Comparison of ENCODE assay signal across 11 mouse cellular contexts in genomic region chr1:133745078-133745495, GRCm38 (mm10). TPM values are rescaled to one million over a fixed set of nuclear protein-coding genes. Genes with fewer than 3 reads are reported as not detected.
A peak's percentile ranks its signal among the peaks of the same experiment; 100 is the strongest.
DNase-seq lines count a peak whose midpoint lies in the region; ATAC-seq and TF ChIP-seq lines count a peak whose summit lies in the region.
"Had no signal": no experiment of that assay in that cellular context is flagged by ENCODE, and none has a peak within 500 bp of the region (broad histone marks: within the 10 kb centered on the region; RNA-seq: fewer than 3 reads in every experiment).

No protein-coding gene starts in this region.

- H3K36me3 ChIP-seq in kidney, embryonic 15.5 days: no peaks in the 10 kb centered on the region
- H3K36me3 ChIP-seq in forebrain, embryonic 15.5 days: no peaks in the 10 kb centered on the region
- H3K36me3 ChIP-seq in liver, embryonic 16.5 days (ENCODE audit: control insufficient read depth, insufficient read depth): peaks cover 29% of the 10 kb centered on the region

- WGBS in cerebellum, adult 2 months: 16% methylated on average over 9 of the region's 9 CpGs
- WGBS in kidney, embryonic 15.5 days: 66% methylated on average over 9 of the region's 9 CpGs
- WGBS in forebrain, embryonic 15.5 days: 49% methylated on average over 9 of the region's 9 CpGs
- 29% methylated on average over 9 of the region's 9 CpGs for WGBS in liver, embryonic 16.5 days (ENCODE audit: insufficient replicate concordance)

- H3K4me2 ChIP-seq in kidney, embryonic 15.5 days: no peak overlapping the region
- H3K4me2 ChIP-seq in forebrain, embryonic 15.5 days (replicated peaks): no peak overlapping the region
- H3K4me2 ChIP-seq in liver, embryonic 16.5 days (ENCODE audit: low read depth, low read length): no peak overlapping the region

- peaks cover 40% of the 10 kb centered on the region for H3K4me1 ChIP-seq in cerebellum, adult 2 months (ENCODE audit: control insufficient read depth, insufficient read depth, low read length)
- H3K4me1 ChIP-seq in kidney, embryonic 15.5 days: peaks cover 32% of the 10 kb centered on the region
- H3K4me1 ChIP-seq in forebrain, embryonic 15.5 days: peaks cover 27% of the 10 kb centered on the region
- peaks cover 20% of the 10 kb centered on the region for H3K4me1 ChIP-seq in liver, embryonic 16.5 days (ENCODE audit: control insufficient read depth, low read depth, low read length)

- no peak overlapping the region for H3K9ac ChIP-seq in kidney, embryonic 15.5 days
- no peak overlapping the region; the same call in 1 of the 2 replicates for H3K9ac ChIP-seq in forebrain, embryonic 15.5 days (replicated peaks)
- H3K9ac ChIP-seq in liver, embryonic 16.5 days (ENCODE audit: low read depth, low read length): no peak overlapping the region

- no peak for ATAC-seq in kidney, embryonic 15.5 days (replicated peaks; ENCODE audit: low FRiP score)
- ATAC-seq in forebrain, embryonic 15.5 days (replicated peaks): no peak
- peak; percentile 79 for ATAC-seq in liver, embryonic 16.5 days (ENCODE audit: low read depth)
- ATAC-seq: activated CD4-positive, CD25-positive, alpha-beta regulatory T cell, adult 4 months had no signal

- no peak for TF ChIP-seq CTCF in cerebellum, adult 2 months (IDR thresholded peaks at IDR 0.05; ENCODE audit: borderline replicate concordance, insufficient read depth, low read depth, low read length)

- peak; percentile 30 to 38 for DNase-seq in cerebellum, adult 2 months
- DNase-seq in cerebellum, adult 11 months: no peak
- DNase-seq in kidney, adult 18-20 months: no peak
- DNase-seq in embryo, embryonic 11 days: no peak
- DNase-seq in urinary bladder, postnatal 25 days (ENCODE audit: low spot score): no peak
- DNase-seq: right cerebral cortex, postnatal 25 days had no signal

- TF ChIP-seq POLR2A in cerebellum, adult 2 months (IDR thresholded peaks at IDR 0.05; ENCODE audit: borderline replicate concordance, insufficient read depth, low read length): no peak

- H3K9me3 ChIP-seq in kidney, embryonic 15.5 days (replicated peaks): no peaks in the 10 kb centered on the region
- H3K9me3 ChIP-seq in forebrain, embryonic 15.5 days: no peaks in the 10 kb centered on the region
- H3K9me3 ChIP-seq in liver, embryonic 16.5 days (replicated peaks; ENCODE audit: control insufficient read depth, low read length): no peaks in the 10 kb centered on the region

- H3K27me3 ChIP-seq in cerebellum, adult 2 months (ENCODE audit: control insufficient read depth, insufficient read depth, low read length): no peaks in the 10 kb centered on the region
- 0 out of 2 replicates have a peak, but pooled peaks cover 15% of the 10 kb centered on the region for H3K27me3 ChIP-seq in kidney, embryonic 15.5 days
- H3K27me3 ChIP-seq in forebrain, embryonic 15.5 days: no peaks in the 10 kb centered on the region
- no peaks in the 10 kb centered on the region for H3K27me3 ChIP-seq in liver, embryonic 16.5 days (ENCODE audit: control insufficient read depth, insufficient read depth, low read depth, low read length)

- no peak overlapping the region for H3K27ac ChIP-seq in cerebellum, adult 2 months (ENCODE audit: insufficient read depth, low read length)
- peak overlapping the region; percentile 56; the same call in 1 of the 2 replicates for H3K27ac ChIP-seq in kidney, embryonic 15.5 days
- H3K27ac ChIP-seq in forebrain, embryonic 15.5 days (replicated peaks): peak overlapping the region; percentile 2; the same call in 1 of the 2 replicates
- peak overlapping the region; percentile 21; the same call in 1 of the 2 replicates for H3K27ac ChIP-seq in liver, embryonic 16.5 days (ENCODE audit: low read length)
- H3K27ac ChIP-seq: macrophage had no signal

- H3K4me3 ChIP-seq in cerebellum, adult 2 months (replicated peaks; ENCODE audit: insufficient read depth, low read depth, low read length): no peak overlapping the region
- H3K4me3 ChIP-seq in kidney, embryonic 15.5 days (replicated peaks): no peak overlapping the region
- H3K4me3 ChIP-seq in forebrain, embryonic 15.5 days: no peak overlapping the region
- H3K4me3 ChIP-seq in liver, embryonic 16.5 days (ENCODE audit: low read depth, low read length): no peak overlapping the region

RNA-seq across cellular contexts. Expression of gene Lax1, which starts 55.2 kb away (rescaled TPM):
- polyA plus RNA-seq in cerebellum, adult 2 months (2012; rRNA removed): 0.25 and 0.27 TPM in 2 replicates
- polyA plus RNA-seq in kidney, embryonic 15.5 days (2015; fragmentation: Nextera tagmentation; extraction: Ambion mirVana): 0.66 and 0.81 TPM in 2 replicates
- not detected in 2 replicates for polyA plus RNA-seq in forebrain, embryonic 15.5 days (2015; fragmentation: Nextera tagmentation; extraction: Ambion mirVana)
- 0.51 and 0.78 TPM in 2 replicates for polyA plus RNA-seq in liver, embryonic 16.5 days (2015; fragmentation: Nextera tagmentation; extraction: Ambion mirVana)
- polyA plus RNA-seq: macrophage had no signal

RNA-seq across cellular contexts. Expression of gene Atp2b4, which starts 55.8 kb away (rescaled TPM):
- 18.7 and 19.8 TPM in 2 replicates for polyA plus RNA-seq in cerebellum, adult 2 months (2012; rRNA removed)
- polyA plus RNA-seq in kidney, embryonic 15.5 days (2015; fragmentation: Nextera tagmentation; extraction: Ambion mirVana): 7.2 and 8.5 TPM in 2 replicates
- 8.6 and 10.4 TPM in 2 replicates for polyA plus RNA-seq in forebrain, embryonic 15.5 days (2015; fragmentation: Nextera tagmentation; extraction: Ambion mirVana)
- polyA plus RNA-seq in liver, embryonic 16.5 days (2015; fragmentation: Nextera tagmentation; extraction: Ambion mirVana): 32.0 and 34.8 TPM in 2 replicates

Comparison
In these comparisons a context has a peak if more than half of its experiments do, and no peak if none do; other contexts are left out.
1. DNase-seq: peak in cerebellum, adult 2 months (2 of 2); none in cerebellum, adult 11 months (single experiment), kidney, adult 18-20 months (single experiment), embryo, embryonic 11 days (single experiment) and urinary bladder, postnatal 25 days (single experiment).